Mouse (Mus musculus): ENCODE measurements around the gene Tmem189.
A peak's percentile ranks its signal among the peaks of the same experiment; 100 is the strongest.

Tmem189 gene

GRCm38 (mm10) chr2:167689501-167690218 is at the start of gene Tmem189:
TSS of gene Tmem189 (minus strand) at chr2:167689822.
- peak; percentile 67 for DNase-seq (ENCODE audit: low spot score)

GRCm38 (mm10) chr2:167739030-167739429 is 49.4 kb upstream of the Tmem189 start:
- no peak for DNase-seq (ENCODE audit: low spot score)

GRCm38 (mm10) chr2:167734861-167735260 is 45.2 kb upstream of the Tmem189 start:
- DNase-seq (ENCODE audit: low spot score) = no peak

GRCm38 (mm10) chr2:167731149-167731548 is 41.5 kb upstream of the Tmem189 start:
- DNase-seq (ENCODE audit: low spot score) = no peak

GRCm38 (mm10) chr2:167730036-167730435 is 40.4 kb upstream of the Tmem189 start:
- DNase-seq (ENCODE audit: low spot score) = no peak

GRCm38 (mm10) chr2:167727161-167727560 is 37.5 kb upstream of the Tmem189 start:
- no peak for DNase-seq (ENCODE audit: low spot score)

GRCm38 (mm10) chr2:167725879-167726278 is 36.3 kb upstream of the Tmem189 start:
- DNase-seq (ENCODE audit: low spot score) = no peak

- DNase-seq (ENCODE audit: low spot score) = peak; percentile 54
Measured at GRCm38 (mm10) chr2:167723589-167724206, 34.1 kb upstream of the Tmem189 start.

GRCm38 (mm10) chr2:167722538-167722937 is 32.9 kb upstream of the Tmem189 start:
- DNase-seq (ENCODE audit: low spot score) = no peak

GRCm38 (mm10) chr2:167721159-167721882 is 31.7 kb upstream of the Tmem189 start:
- DNase-seq (ENCODE audit: low spot score) = no peak

- DNase-seq (ENCODE audit: low spot score) = no peak
Measured at GRCm38 (mm10) chr2:167719520-167719919, 29.9 kb upstream of the Tmem189 start.

- no peak for DNase-seq (ENCODE audit: low spot score)
Measured at GRCm38 (mm10) chr2:167717208-167717607, 27.6 kb upstream of the Tmem189 start.

GRCm38 (mm10) chr2:167715008-167715407 is 25.4 kb upstream of the Tmem189 start:
- no peak for DNase-seq (ENCODE audit: low spot score)

GRCm38 (mm10) chr2:167714298-167714697 is 24.7 kb upstream of the Tmem189 start:
- DNase-seq (ENCODE audit: low spot score) = no peak

GRCm38 (mm10) chr2:167712872-167713821 is 23.5 kb upstream of the Tmem189 start:
- DNase-seq (ENCODE audit: low spot score) = peak; percentile 69

- no peak for DNase-seq (ENCODE audit: low spot score)
Measured at GRCm38 (mm10) chr2:167710574-167710973, 21.0 kb upstream of the Tmem189 start.

- DNase-seq (ENCODE audit: low spot score) = no peak
Measured at GRCm38 (mm10) chr2:167709969-167710368, 20.3 kb upstream of the Tmem189 start.

GRCm38 (mm10) chr2:167708373-167708772 is 18.8 kb upstream of the Tmem189 start:
- no peak for DNase-seq (ENCODE audit: low spot score)

- no peak for DNase-seq (ENCODE audit: low spot score)
Measured at GRCm38 (mm10) chr2:167706183-167706939, 16.7 kb upstream of the Tmem189 start.

- no peak for DNase-seq (ENCODE audit: low spot score)
Measured at GRCm38 (mm10) chr2:167704409-167704808, 14.8 kb upstream of the Tmem189 start.

GRCm38 (mm10) chr2:167702126-167702525 is 12.5 kb upstream of the Tmem189 start:
- no peak for DNase-seq (ENCODE audit: low spot score)

All from lung, postnatal 25 days (tissue).